ENCODE assay signal across 8 mouse cellular contexts in genomic region chr17:85645718-85646665, GRCm38 (mm10). TPM values are rescaled to one million over a fixed set of nuclear protein-coding genes. Genes with fewer than 3 reads are reported as not detected.
A peak's percentile ranks its signal among the peaks of the same experiment; 100 is the strongest.
DNase-seq lines count a peak whose midpoint lies in the region; ATAC-seq and TF ChIP-seq lines count a peak whose summit lies in the region.

No protein-coding gene starts in this region.

- DNase-seq in ovary, postnatal 36 days (ENCODE audit: low spot score) = peak; percentile 61
- DNase-seq in ovary, postnatal 10 days (ENCODE audit: low spot score) = no peak
- DNase-seq in hindbrain, embryonic 14.5 days (ENCODE audit: low spot score) = peak; percentile 76

- H3K4me3 ChIP-seq in bone marrow, adult 2 months (replicated peaks; ENCODE audit: control insufficient read depth, low read depth, low read length) = no peak overlapping the region
- peak overlapping the region; percentile 39 for H3K4me3 ChIP-seq in forebrain, embryonic 12.5 days (replicated peaks)
- H3K4me3 ChIP-seq in hindbrain, embryonic 14.5 days (replicated peaks; ENCODE audit: low read length) = peak overlapping the region; percentile 27
- H3K4me3 ChIP-seq in liver, embryonic 12.5 days = peak overlapping the region; percentile 14; the same call in 1 of the 2 replicates
- H3K4me3 ChIP-seq in neural tube, embryonic 15.5 days (replicated peaks) = peak overlapping the region; percentile 39

- peak overlapping the region; percentile 44; the same call in 1 of the 2 replicates for H3K9ac ChIP-seq in forebrain, embryonic 12.5 days
- peak overlapping the region; percentile 22; the same call in 1 of the 2 replicates for H3K9ac ChIP-seq in hindbrain, embryonic 14.5 days
- H3K9ac ChIP-seq in liver, embryonic 12.5 days = no peak overlapping the region
- H3K9ac ChIP-seq in neural tube, embryonic 15.5 days (replicated peaks) = peak overlapping the region; percentile 51

- peak; percentile 89 for ATAC-seq in forebrain, embryonic 12.5 days (ENCODE audit: low FRiP score)
- peak; percentile 80 for ATAC-seq in hindbrain, embryonic 14.5 days (ENCODE audit: low FRiP score)
- ATAC-seq in liver, embryonic 12.5 days = no peak
- ATAC-seq in neural tube, embryonic 15.5 days (ENCODE audit: low FRiP score) = peak; percentile 88
- no peak for ATAC-seq in inflammation-experienced regulatory T-cells, adult 6 months

- H3K4me2 ChIP-seq in forebrain, embryonic 12.5 days = peak overlapping the region; percentile 67
- peak overlapping the region; percentile 49 for H3K4me2 ChIP-seq in hindbrain, embryonic 14.5 days (replicated peaks)
- H3K4me2 ChIP-seq in liver, embryonic 12.5 days = peak overlapping the region; percentile 48
- peak overlapping the region; percentile 79 for H3K4me2 ChIP-seq in neural tube, embryonic 15.5 days

- no peaks in the 10 kb centered on the region for H3K9me3 ChIP-seq in forebrain, embryonic 12.5 days
- H3K9me3 ChIP-seq in hindbrain, embryonic 14.5 days (ENCODE audit: control insufficient read depth, low read length) = no peaks in the 10 kb centered on the region
- H3K9me3 ChIP-seq in liver, embryonic 12.5 days (replicated peaks) = no peaks in the 10 kb centered on the region
- H3K9me3 ChIP-seq in neural tube, embryonic 15.5 days (replicated peaks) = no peaks in the 10 kb centered on the region

- no peak overlapping the region for H3K27ac ChIP-seq in bone marrow, adult 2 months (ENCODE audit: control insufficient read depth, insufficient read depth, low read depth, low read length, poor library complexity)
- peak overlapping the region; percentile 63 for H3K27ac ChIP-seq in forebrain, embryonic 12.5 days
- H3K27ac ChIP-seq in hindbrain, embryonic 14.5 days = no peak overlapping the region
- no peak overlapping the region for H3K27ac ChIP-seq in liver, embryonic 12.5 days
- H3K27ac ChIP-seq in neural tube, embryonic 15.5 days (replicated peaks) = no peak overlapping the region; the same call in 1 of the 2 replicates

- TF ChIP-seq CTCF in bone marrow, adult 2 months (IDR thresholded peaks at IDR 0.05; ENCODE audit: control insufficient read depth, insufficient read depth, low read length) = peak; percentile 21; the same call in 1 of the 2 replicates

- TF ChIP-seq POLR2A in bone marrow, adult 2 months (IDR thresholded peaks at IDR 0.05; ENCODE audit: borderline replicate concordance, control insufficient read depth, low read depth, low read length) = no peak

- no peaks in the 10 kb centered on the region for H3K36me3 ChIP-seq in forebrain, embryonic 12.5 days (replicated peaks)
- no peaks in the 10 kb centered on the region for H3K36me3 ChIP-seq in hindbrain, embryonic 14.5 days (replicated peaks; ENCODE audit: control insufficient read depth, insufficient read depth)
- no peaks in the 10 kb centered on the region for H3K36me3 ChIP-seq in liver, embryonic 12.5 days
- H3K36me3 ChIP-seq in neural tube, embryonic 15.5 days = no peaks in the 10 kb centered on the region

- WGBS in bone marrow, adult 2 months = 8% methylated on average over 35 of the region's 36 CpGs
- 1% methylated on average over 35 of the region's 36 CpGs for WGBS in forebrain, embryonic 12.5 days
- WGBS in hindbrain, embryonic 14.5 days = under 1% methylated on average over 36 of the region's 36 CpGs
- WGBS in liver, embryonic 12.5 days (ENCODE audit: insufficient replicate concordance) = 3% methylated on average over 36 of the region's 36 CpGs
- WGBS in neural tube, embryonic 15.5 days = 2% methylated on average over 36 of the region's 36 CpGs

- peaks cover 89% of the 10 kb centered on the region for H3K27me3 ChIP-seq in forebrain, embryonic 12.5 days
- peaks cover 82% of the 10 kb centered on the region for H3K27me3 ChIP-seq in hindbrain, embryonic 14.5 days (ENCODE audit: control insufficient read depth, insufficient read depth, low read length)
- H3K27me3 ChIP-seq in liver, embryonic 12.5 days (replicated peaks) = peaks cover 91% of the 10 kb centered on the region
- peaks cover 81% of the 10 kb centered on the region for H3K27me3 ChIP-seq in neural tube, embryonic 15.5 days (replicated peaks)

- H3K4me1 ChIP-seq in bone marrow, adult 2 months (ENCODE audit: control insufficient read depth, insufficient read depth, low read length) = no peaks in the 10 kb centered on the region
- peaks cover 17% of the 10 kb centered on the region for H3K4me1 ChIP-seq in forebrain, embryonic 12.5 days
- peaks cover 6% of the 10 kb centered on the region; the same call in 1 of the 2 replicates for H3K4me1 ChIP-seq in hindbrain, embryonic 14.5 days (replicated peaks; ENCODE audit: control insufficient read depth, insufficient read depth, low read length)
- H3K4me1 ChIP-seq in liver, embryonic 12.5 days = no peaks in the 10 kb centered on the region
- H3K4me1 ChIP-seq in neural tube, embryonic 15.5 days = peaks cover 14% of the 10 kb centered on the region

RNA-seq across cellular contexts. Expression of gene Six3, which starts 32.6 kb away (rescaled TPM):
- not detected in 2 replicates for polyA plus RNA-seq in bone marrow, adult 2 months (2011; ENCODE audit: insufficient read depth, insufficient read length, low replicate concordance, missing spikeins)
- 26.1 and 27.4 TPM in 2 replicates for polyA plus RNA-seq in forebrain, embryonic 12.5 days (2016; fragmentation: Nextera tagmentation; extraction: Ambion mirVana)
- 0.52 TPM in 1 of 2 replicates, not detected in the other for polyA plus RNA-seq in hindbrain, embryonic 14.5 days (2014; fragmentation: Nextera tagmentation; extraction: Ambion mirVana)
- not detected in 2 replicates for polyA plus RNA-seq in liver, embryonic 12.5 days (2016; fragmentation: Nextera tagmentation; extraction: Ambion mirVana)
- not detected in 2 replicates for polyA plus RNA-seq in neural tube, embryonic 15.5 days (2015; fragmentation: Nextera tagmentation; extraction: Ambion mirVana)
- polyA plus RNA-seq in inflammation-experienced regulatory T-cells, adult 6 months (2017; shearing (Covaris generic)) = under 1 TPM in 1 of 3 experiments, not detected in 2; 0.12 TPM

RNA-seq across cellular contexts. Expression of gene Six2, which starts 42.1 kb away (rescaled TPM):
- not detected in 2 replicates for polyA plus RNA-seq in bone marrow, adult 2 months (2011; ENCODE audit: insufficient read depth, insufficient read length, low replicate concordance, missing spikeins)
- 6.9 and 9.5 TPM in 2 replicates for polyA plus RNA-seq in forebrain, embryonic 12.5 days (2016; fragmentation: Nextera tagmentation; extraction: Ambion mirVana)
- polyA plus RNA-seq in hindbrain, embryonic 14.5 days (2014; fragmentation: Nextera tagmentation; extraction: Ambion mirVana) = 0.55 and 0.64 TPM in 2 replicates
- 0.11 and 0.30 TPM in 2 replicates for polyA plus RNA-seq in liver, embryonic 12.5 days (2016; fragmentation: Nextera tagmentation; extraction: Ambion mirVana)
- polyA plus RNA-seq in neural tube, embryonic 15.5 days (2015; fragmentation: Nextera tagmentation; extraction: Ambion mirVana) = 1.3 TPM in 1 of 2 replicates, not detected in the other
- not detected for polyA plus RNA-seq in inflammation-experienced regulatory T-cells, adult 6 months (2017; shearing (Covaris generic))

Comparison
In these comparisons a context has a peak if more than half of its experiments do, and no peak if none do; other contexts are left out.
1. ATAC-seq: peak in forebrain, embryonic 12.5 days (single experiment), hindbrain, embryonic 14.5 days (single experiment) and neural tube, embryonic 15.5 days (single experiment); none in liver, embryonic 12.5 days (single experiment) and inflammation-experienced regulatory T-cells, adult 6 months (single experiment).
2. RNA of gene Six3, which starts 32.6 kb away (polyA plus RNA-seq): 26.1 to 27.4 TPM in forebrain, embryonic 12.5 days; not detected in bone marrow, adult 2 months, 0.52 TPM in hindbrain, embryonic 14.5 days, not detected in liver, embryonic 12.5 days, not detected in neural tube, embryonic 15.5 days and 0.12 TPM in inflammation-experienced regulatory T-cells, adult 6 months; every median in the first group is over 10 times any median in the second.
3. Peak in every context shown above with its lines, with median percentiles within 50 percentile points of each other: H3K4me2 ChIP-seq.